Mouse (Mus musculus): ENCODE results near the gene 4933428G20Rik.

4933428G20Rik gene

DNA sequence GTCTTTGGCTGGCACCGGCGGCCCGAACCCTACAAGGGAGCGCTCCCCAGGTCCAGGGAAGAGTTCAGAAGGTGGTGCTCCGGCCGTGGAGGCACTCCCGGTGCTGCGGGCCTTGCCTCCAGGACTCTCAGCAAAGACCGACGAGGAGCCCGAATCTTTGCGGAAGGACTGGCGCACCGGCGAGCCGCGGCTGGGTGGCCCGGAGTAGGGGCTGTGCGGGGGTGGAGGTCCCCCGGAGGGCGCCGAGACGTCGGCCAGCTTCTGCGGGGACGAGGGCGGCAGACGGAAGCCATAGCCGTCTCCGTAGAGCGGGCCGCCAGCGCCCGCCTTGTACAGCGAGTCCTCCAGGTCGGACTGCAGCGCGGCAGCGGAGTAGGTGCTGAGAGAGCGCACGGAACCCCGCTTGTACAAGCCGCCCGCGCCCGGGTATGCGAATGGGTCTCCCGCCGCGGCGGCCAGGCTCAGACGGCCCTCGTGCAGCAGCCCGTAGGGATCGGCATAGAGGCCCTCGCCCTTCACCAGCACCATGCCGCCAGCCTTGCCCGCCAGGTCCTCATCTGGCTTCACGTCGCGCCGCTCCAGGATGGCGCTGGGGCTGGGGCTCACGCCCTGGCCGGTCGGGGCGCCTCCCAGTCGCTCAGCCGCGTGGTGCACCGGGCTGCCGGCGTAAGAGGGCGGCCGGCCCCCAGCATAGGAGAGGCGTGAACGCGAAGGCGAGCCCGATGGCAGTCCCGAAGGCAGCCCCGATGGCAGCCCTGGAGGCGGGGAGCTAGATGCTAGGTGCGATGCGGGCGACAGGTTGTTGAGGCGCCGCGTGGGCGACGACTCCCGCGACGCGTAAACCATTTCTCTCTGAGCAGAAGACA lies 34.5 kb upstream of the 4933428G20Rik start:
- in situ Hi-C loops (cut with MboI; ENCODE audit: unreplicated experiment in 2 of 2), result loop anchor here in 1 of 2 experiments (10.0 kb wide), 1 partner anchor 90 kb away; the partner anchor contains the start of gene Epop

DNA sequence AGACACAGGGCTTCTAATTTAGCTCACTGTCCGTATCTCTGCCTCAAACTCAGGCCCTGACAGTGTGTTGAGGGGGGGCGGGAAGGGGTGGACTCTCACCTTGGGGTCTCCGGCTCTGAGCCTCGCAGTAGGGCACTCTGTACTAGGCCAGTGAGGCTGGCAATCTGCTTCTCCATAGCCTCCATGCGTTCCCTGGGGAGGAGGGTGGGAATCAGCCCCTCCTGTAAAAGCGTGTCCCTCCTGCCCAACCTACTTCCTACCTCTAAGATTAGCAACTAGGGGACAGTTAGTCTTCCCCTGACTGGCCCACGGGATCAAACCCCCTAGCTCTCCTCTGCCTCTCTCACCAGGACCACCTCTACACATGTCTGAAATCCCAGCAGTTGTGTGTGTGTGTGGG lies 33.5 kb upstream of the 4933428G20Rik start:
- in situ Hi-C loops (cut with MboI; ENCODE audit: unreplicated experiment in 2 of 2), result loop anchor here in 1 of 2 experiments (10.0 kb wide), 1 partner anchor 91 kb away; the partner anchor contains the start of gene Epop

DNA sequence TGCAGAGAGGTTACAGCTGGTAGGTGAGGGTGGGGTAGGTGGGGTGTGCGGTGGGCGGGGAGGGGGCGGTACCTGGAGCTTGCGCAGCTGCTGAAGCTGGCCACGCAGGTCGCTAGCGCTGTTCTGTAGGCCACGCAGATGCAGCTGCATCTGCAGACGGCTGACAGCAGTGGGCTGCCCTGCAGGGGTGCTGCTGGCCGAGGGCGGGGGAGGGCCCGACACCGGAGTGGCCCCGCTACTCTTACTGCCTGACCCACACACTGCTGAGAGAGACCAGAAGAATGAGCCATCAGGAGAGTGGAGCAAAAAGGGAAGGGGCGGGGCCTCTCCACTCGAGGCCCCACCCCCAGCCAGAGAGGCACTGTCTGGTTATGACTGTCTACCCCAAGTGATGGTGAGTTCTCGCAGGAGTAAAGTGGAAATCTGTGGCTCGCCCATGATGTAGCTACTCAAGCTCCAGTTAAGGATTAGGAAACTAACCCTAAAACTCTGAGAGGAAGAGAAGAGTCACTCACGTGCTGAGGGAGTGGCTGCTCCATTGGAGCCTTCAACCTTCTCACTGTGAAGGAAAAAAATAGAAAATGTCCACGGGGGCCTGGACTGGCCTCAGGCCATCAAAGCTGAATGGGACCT lies 32.9 kb upstream of the 4933428G20Rik start:
- in situ Hi-C loops (cut with MboI; ENCODE audit: unreplicated experiment in 2 of 2), result loop anchor here in 1 of 2 experiments (10.0 kb wide), 1 partner anchor 92 kb away; the partner anchor contains the start of gene Epop

DNA sequence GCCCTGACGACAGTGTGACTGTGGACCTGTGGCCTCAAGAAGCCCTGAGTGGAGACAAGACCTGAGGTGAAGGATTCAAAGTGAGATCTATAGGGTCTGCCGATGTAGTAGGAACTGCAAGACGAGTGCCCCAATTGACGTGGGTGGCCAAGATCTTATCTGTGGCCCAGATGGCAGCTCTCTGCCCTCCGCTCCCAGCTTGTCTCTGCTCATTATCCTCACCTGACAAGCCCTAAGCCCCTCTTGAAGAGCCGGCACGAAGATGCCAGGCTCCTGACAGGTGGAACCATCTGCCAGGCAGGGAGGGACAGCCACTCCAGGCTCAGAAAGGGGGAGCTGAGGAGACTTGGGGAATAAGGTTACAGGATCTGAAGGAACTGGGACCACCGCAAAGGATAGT lies 32.2 kb upstream of the 4933428G20Rik start:
- in situ Hi-C loops (cut with MboI; ENCODE audit: unreplicated experiment in 2 of 2), result loop anchor here in 1 of 2 experiments (10.0 kb wide), 1 partner anchor 92 kb away; the partner anchor contains the start of gene Epop

DNA sequence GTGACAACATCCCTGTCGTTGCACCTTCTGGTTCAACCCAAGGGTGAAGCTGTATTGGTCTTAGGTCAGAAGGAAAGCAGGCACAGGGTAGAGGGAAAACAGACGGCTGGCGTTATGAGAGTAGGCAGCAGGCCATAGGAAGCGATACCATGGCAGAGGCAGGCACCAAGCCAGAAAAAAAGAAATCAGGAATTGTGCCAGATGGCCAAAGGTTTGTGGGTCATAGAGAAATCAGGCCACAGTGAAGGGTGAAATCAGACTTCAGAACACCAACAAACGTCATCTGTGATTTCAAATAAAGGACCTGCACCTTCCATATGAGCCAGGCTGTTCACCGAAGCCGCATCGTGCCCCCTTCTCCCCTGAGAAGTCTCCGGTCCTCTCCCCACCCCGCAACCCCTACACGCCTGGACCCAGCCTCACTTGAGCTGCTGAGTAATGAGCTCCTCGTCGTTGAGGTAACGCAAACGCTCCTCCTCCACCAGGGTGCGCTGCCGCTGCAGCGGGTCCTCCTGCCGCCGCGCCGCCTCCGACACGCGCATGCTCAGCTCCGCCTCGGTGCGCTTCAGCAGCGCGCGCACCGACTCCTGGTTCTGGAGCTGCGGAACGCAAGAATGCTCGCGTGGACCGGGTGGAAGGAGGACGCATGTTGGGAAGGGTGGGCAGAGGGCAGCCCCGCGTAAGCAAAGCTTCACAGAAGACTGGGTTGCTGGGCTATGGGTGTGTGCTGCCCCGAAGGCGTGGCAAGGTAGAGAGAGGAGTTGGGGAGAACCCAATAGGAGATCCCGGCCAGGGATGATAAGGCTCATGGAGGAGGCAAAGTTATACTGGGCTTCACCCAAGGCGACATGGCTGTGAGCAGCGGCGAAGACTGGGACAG lies 31.5 kb upstream of the 4933428G20Rik start:
- in situ Hi-C loops (cut with MboI; ENCODE audit: unreplicated experiment in 2 of 2), result loop anchor here in 1 of 2 experiments (10.0 kb wide), 1 partner anchor 93 kb away; the partner anchor contains the start of gene Epop

DNA sequence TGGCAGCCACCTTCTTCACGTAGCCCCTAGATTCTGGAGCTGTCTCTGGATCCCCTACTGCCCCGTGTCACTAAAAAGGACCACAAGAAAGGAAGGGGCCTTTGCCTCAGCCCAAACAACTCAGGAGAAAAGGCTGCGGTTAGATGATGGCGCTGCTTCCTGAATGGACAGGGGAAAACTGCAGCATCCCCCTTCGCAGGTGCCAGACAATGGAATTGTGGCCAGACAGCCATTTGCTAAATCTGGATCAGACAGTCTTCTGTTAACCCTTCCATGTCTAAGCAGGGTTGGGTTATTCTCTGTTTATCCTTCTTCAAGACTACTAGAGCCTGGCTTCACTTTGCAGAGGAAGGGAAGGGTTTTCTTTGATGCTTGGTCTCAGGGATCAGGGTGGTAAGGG lies 30.8 kb upstream of the 4933428G20Rik start:
- in situ Hi-C loops (cut with MboI; ENCODE audit: unreplicated experiment in 2 of 2), result loop anchor here in 1 of 2 experiments (10.0 kb wide), 1 partner anchor 94 kb away; the partner anchor contains the start of gene Epop

DNA sequence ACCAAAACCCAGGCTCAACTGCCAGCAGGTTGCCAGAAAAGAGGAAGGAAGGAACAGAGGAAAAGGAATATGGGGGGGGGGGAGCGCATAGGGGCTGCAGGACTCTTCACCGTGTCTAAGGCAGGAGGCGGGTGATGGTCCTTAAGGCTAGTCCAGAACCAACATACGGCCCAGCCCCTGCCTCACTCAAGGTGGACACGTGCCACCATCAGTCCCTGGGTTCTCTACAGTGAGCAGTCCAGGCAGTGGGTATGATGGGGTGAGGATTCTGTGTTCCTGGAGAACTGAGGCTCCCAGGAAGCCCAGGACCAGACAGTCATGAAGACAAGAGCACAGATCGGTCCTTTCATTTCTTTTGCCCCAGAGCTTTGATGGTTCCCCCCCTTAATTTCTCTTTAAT lies 29.9 kb upstream of the 4933428G20Rik start:
- in situ Hi-C loops (cut with MboI; ENCODE audit: unreplicated experiment in 2 of 2), result loop anchor here in 1 of 2 experiments (10.0 kb wide), 1 partner anchor 95 kb away; the partner anchor contains the start of gene Epop

DNA sequence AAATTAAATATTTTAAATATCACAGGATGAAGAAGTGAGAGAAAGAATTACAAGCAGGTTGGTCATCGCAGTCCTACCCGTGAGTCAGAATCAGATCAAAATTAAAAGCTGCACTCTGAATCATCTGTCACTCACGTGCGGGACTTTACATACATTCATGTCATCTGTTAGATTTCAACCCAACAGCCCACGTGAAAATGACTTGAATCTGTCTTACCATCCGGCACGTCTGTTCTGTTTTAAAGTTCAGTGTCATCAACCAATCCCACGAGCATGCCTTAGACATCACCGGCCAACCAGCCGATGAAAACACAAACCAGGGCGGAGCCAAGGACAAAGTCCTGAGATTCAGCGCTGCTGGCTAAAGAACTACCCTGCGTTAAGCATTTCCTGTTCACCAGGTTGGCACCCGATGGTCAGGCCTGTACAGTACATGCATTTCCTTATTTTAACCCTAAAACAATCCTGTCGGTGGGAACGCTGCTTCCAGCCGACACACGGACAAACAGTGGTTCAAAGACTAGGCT lies 28.2 kb upstream of the 4933428G20Rik start:
- in situ Hi-C loops (cut with MboI; ENCODE audit: unreplicated experiment in 2 of 2), result no loop called here

DNA sequence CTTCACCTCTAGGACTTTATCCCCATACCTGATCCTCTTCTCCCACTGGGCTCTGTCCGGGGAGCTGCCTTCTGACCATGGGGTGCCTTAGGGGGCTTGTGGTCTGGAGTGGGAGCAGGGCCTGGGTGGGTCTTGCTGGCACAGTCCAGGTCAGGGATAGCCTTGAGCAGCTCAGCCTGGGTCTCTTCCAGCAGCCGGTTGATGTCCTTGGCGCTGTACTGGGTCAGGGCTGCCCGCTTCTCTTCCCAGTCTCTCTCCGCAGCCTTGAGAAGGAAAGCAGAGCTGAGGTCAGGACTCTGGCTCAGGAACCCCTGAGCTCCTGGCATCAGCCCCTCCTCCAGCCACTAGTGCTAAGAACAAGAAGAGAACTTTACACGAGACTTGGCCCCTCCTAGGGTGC lies 25.2 kb upstream of the 4933428G20Rik start:
- in situ Hi-C loops (cut with MboI; ENCODE audit: unreplicated experiment in 2 of 2), result no loop called here

DNA sequence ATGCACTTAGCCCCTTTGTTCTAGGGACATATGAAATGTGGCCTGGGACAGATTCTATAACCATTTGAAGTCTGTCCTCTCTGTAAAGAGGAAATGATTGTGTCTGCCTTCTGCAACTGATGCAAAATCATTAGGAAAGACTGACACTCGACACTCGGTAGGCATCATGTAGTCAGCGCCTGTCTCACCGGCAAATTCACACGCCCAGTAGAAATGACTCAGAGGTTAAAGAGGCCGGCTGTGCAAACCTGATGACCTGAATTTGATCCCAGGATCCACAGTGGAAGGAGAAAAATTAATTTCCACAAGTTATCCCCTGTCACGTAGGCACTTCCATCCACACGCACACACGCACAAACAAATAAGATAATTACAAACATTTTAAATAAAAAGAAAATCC lies 24.2 kb upstream of the 4933428G20Rik start:
- in situ Hi-C loops (cut with MboI; ENCODE audit: unreplicated experiment in 2 of 2), result loop anchor here in 1 of 2 experiments (25.0 kb wide), 1 partner anchor 788 kb away; no protein-coding TSS in a partner anchor

DNA sequence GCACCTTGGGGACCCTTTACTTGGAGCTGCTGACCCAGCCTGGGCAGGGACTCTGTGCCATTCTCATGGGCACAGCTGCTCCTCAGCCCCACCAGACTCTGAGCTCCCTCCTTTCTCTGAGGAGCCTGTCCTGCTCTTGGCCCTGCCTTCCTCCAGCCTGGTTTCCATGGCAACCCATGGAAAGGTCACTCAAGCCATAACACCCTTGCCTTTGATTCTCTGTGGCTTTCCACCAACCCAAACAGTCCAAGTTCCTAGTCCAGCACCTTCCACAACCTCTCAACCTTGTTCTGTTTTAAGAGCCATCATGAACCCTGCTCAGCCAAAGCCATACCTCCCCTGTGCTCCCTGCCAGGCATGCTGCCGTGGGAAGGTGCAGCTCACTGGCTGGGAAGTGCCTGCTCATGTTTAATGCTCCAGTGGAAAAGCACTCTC lies 23.7 kb upstream of the 4933428G20Rik start:
- in situ Hi-C loops (cut with MboI; ENCODE audit: unreplicated experiment in 2 of 2), result loop anchor here in 1 of 2 experiments (25.0 kb wide), 1 partner anchor 788 kb away; no protein-coding TSS in a partner anchor

DNA sequence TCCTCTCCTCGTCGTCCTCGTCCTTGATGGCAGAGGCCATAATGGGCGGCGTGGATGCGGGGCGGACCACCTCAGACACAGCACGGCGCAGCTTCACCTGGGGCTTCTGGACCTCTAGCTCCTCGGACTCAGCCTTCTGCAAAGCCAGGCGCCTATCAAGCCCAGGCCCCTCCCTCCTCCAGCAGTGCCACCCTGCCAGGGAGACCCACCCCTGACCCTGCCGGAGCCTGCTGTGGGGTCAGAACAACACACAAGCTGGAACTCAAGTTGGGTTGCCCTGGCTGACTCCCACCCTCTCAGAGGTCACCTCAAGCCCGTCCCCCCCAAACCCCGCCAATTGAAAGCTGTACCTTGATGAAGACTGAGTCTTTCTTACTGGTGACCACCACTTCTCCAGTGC lies 23.0 kb upstream of the 4933428G20Rik start:
- in situ Hi-C loops (cut with MboI; ENCODE audit: unreplicated experiment in 2 of 2), result loop anchor here in 1 of 2 experiments (25.0 kb wide), 1 partner anchor 789 kb away; no protein-coding TSS in a partner anchor

DNA sequence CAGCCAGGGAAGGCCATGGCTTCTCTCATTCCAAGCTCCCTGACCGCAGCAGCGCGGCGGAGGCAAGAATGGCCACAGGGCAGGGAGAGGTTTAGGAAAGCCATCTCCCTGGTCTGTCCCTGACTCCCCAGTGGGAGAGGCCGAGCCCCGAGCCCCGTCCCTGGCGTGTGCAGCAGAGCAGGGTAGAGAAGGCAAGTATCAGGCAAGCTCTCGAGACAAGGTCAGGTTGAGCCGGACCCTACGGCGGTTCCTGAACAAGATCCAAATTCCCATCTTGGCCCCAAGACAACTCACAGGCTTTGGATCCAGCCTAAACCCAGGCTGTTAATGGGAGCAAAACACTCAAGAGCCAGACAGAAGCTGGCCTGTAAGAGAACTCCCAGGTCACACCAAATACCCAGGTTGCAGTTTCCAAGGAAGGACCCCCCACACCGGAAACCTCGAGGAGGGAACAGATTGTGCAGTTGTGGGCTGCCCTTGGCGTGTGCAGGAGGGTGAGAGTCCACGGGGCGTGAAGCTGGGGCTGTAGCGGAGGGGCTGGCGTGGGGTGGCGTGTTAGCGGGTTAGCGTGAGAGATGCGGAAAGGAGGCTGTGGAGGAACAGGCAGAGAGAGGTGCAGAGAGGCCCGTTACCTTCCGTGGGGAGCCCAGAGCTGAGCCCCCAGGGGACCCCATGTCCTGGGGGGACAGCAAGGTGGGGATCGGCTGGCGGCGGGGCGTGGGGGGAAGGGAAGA lies 21.8 kb upstream of the 4933428G20Rik start:
- in situ Hi-C loops (cut with MboI; ENCODE audit: unreplicated experiment in 2 of 2), result loop anchor here in 1 of 2 experiments (25.0 kb wide), 1 partner anchor 790 kb away; no protein-coding TSS in a partner anchor

DNA sequence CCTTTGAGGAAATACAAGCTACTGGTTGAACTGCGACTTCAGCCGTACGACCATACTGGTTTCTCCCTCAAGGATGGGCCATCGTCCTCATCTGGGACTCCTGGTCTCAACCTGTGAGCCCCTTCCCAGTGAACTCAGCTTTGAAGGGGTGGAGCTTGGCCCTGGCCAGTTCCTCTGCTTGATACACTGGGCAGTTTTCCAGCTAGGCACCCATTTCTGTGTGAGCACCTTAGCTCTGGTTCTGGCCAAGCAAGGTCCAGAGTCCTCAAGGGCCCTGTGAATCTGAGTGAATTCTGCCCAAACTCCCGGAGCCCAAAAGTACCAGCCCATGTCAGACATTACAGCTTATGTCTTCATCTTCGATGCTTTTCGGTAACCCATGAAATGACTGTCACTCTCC lies 20.4 kb upstream of the 4933428G20Rik start:
- in situ Hi-C loops (cut with MboI; ENCODE audit: unreplicated experiment in 2 of 2), result loop anchor here in 1 of 2 experiments (25.0 kb wide), 1 partner anchor 792 kb away; no protein-coding TSS in a partner anchor

DNA sequence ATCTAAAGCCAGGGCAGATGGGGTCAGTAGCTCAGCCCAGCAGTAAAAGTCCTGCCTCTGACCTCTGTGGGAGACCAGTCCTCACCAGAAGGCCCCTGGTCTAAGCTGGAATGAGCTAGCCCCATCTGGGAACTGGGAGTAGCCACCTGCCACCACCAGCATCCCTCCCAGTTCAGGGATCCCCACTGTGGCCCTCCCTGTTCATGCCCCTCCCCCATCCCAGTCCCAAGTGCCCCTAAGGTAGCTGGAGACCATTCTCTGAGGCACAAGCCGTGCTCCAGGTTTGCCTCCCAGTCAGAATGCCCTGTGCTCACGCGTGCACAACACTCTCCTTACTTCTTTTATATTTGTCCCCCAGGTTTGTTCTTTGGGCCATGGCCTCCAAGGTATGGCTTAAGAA lies 12.9 kb upstream of the 4933428G20Rik start:
- in situ Hi-C loops (cut with MboI; ENCODE audit: unreplicated experiment in 2 of 2), result loop anchor here in 1 of 2 experiments (25.0 kb wide), 1 partner anchor 799 kb away; no protein-coding TSS in a partner anchor

DNA sequence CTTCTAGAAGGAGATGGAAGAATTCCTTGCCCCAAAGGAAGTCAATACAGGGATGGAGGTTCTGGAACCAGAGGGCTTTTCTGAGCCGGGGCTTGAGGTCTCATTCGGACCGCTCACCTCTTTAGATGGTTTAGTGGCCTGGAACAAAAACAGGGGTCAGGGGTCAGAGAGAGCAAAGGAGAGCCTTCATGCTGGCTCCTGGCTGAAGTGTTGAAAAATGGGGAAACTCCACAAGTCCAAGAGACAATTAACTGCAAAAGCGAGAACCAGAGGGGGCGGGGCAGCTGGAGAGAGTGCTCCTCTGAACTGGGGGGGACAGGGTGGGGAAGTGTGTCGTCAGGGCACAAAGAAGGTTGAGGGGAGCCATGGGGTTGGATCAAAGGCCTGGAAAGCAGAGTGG lies 12.4 kb upstream of the 4933428G20Rik start:
- in situ Hi-C loops (cut with MboI; ENCODE audit: unreplicated experiment in 2 of 2), result loop anchor here in 1 of 2 experiments (25.0 kb wide), 1 partner anchor 800 kb away; no protein-coding TSS in a partner anchor

DNA sequence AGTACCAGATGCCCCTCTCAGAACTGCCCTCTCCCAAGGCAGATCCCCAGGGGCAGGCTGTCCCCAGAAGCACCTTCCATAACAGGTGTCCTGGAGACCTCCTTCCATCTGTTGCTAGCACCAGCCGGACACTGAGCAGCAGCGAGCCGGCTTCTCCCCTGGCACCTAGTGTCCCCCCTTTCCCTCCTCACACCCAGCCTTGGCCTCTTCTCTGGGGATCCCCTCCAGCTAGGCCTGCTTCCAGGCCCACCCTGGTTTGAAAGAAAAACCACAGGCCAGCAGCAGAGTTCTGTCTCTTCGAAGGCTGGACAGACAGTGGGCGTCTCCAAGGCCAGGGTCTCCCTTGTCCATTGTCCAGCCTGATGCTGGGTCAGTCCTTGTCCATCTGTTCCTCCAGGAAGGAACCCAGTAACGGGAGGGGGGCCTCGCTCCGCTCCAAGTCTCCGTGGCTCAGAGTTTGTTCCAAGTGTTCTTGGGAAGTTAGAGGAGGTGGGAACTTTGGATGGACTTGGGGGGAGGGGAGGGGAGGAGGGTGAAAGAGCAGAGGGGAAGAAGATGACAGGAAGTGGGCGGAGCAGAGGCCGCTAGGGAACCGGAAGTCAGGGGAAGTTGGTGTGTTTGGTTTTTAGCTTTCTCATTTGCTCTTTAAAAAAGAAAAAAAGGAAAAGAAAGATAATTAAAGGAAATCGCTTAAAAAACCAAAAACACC lies 11.7 kb upstream of the 4933428G20Rik start:
- in situ Hi-C loops (cut with MboI; ENCODE audit: unreplicated experiment in 2 of 2), result loop anchor here in 1 of 2 experiments (25.0 kb wide), 1 partner anchor 800 kb away; no protein-coding TSS in a partner anchor

Data from v-Abl transformed pro-B cells (cell line).